Mouse (Mus musculus): Measurements from ENCODE around the gene Rnf214. TPM values are rescaled to one million over a fixed set of nuclear protein-coding genes. Genes with fewer than 3 reads are reported as not detected.
A peak's percentile ranks its signal among the peaks of the same experiment; 100 is the strongest.

Gene Rnf214
- polyA plus RNA-seq (2014; fragmentation: Nextera tagmentation; extraction: Ambion mirVana) = 42.9 and 45.5 TPM in 2 replicates

- peak; percentile 91 for ATAC-seq (ENCODE audit: insufficient number of reproducible peaks, insufficient read depth, low FRiP score, low read depth)
- Histone ChIP-seq H3K9ac (ENCODE audit: low read length) (peak within 1 kb of the TSS; percentile 98), H3K36me3 (ENCODE audit: control insufficient read depth, insufficient read depth, low read length) (peaks cover 52% of the 10 kb centered on the region), H3K27me3 (ENCODE audit: control insufficient read depth, insufficient read depth, low read length) (no peaks in the 10 kb centered on the region), H3K4me1 (ENCODE audit: control insufficient read depth in 2 of 2, insufficient read depth in 2 of 2, low read length in 2 of 2) (peaks cover 0 to 20% of the 10 kb centered on the region in 2 experiments; a peak in 2 of 4 replicates), H3K27ac (replicated peaks in 1 of 2; ENCODE audit: control insufficient read depth in 1 of 2, insufficient read depth in 1 of 2, low read depth in 2 of 2, low read length in 2 of 2) (peak within 1 kb of the TSS; percentile 98 to 99), H3K4me2 (ENCODE audit: low read length) (peak within 1 kb of the TSS; percentile 64), H3K9me3 (ENCODE audit: control insufficient read depth, low read length) (no peaks in the 10 kb centered on the region), H3K4me3 (ENCODE audit: control insufficient read depth in 1 of 2, insufficient read depth in 1 of 2, low read depth in 1 of 2, low read length in 2 of 2) (peak within 1 kb of the TSS; percentile 85 to 90)
- under 1% methylated on average over 63 of the region's 80 CpGs for WGBS
Measured at GRCm38 (mm10) chr9:45906355-45907077, at the start of gene Rnf214, which contains the start of gene Pcsk7. Gene Rnf214 (minus strand): TSS chr9:45906911. Gene Pcsk7 (plus strand): TSS chr9:45906497.

DNA sequence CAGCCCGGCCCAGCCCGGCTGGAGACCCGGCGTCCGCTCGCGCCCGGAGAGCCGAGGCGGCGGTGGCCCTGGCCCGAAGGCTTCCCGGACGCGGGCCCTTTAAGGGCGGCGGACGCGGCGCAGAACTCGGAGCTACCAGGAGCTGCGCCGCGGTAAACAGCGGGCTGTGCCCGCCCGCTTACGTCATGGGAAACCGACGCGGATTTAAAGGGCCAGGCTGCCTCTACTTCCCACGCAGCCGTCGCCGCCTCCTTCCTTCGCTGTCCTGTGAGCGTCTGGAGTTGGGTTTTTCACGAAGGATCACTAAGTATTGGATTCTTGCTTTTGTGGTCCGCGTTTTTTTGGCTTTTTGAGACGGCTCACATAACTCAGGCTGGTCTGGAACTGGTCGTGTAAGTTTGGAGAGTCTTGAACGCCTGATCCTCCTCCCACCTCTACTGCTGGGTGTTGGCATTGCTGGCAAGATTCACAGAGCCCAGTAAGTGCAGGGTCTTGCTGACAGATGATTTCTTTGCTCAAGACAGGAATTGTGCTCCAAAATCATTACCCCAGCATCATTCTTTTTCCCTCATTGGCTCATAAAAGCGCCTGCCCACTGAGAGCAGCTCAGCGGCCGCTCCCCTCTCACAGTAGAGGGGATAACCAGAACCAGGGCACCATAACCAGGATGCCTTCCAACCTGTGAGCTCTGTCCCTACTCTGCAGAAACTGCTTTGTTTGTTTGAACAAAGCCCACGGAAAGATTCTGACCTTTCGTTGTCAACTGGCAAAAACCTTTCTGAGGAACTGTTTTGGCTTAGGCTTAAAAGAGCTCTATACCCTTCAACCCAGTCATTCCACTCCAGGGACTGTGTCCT, 48.6 kb upstream of the Rnf214 start, which contains the start of gene Sidt2:
Gene Sidt2, minus strand, starts transcription at position 152 of the 857 bp plus-strand sequence.
- peak within 1 kb of the TSS; percentile 85 for H3K4me2 ChIP-seq (ENCODE audit: low read length)
- under 1% methylated on average over 46 of the region's 48 CpGs for WGBS
- H3K27ac ChIP-seq (replicated peaks in 1 of 2; ENCODE audit: control insufficient read depth in 1 of 2, insufficient read depth in 1 of 2, low read depth in 2 of 2, low read length in 2 of 2) = peak within 1 kb of the TSS; percentile 88 to 89

DNA sequence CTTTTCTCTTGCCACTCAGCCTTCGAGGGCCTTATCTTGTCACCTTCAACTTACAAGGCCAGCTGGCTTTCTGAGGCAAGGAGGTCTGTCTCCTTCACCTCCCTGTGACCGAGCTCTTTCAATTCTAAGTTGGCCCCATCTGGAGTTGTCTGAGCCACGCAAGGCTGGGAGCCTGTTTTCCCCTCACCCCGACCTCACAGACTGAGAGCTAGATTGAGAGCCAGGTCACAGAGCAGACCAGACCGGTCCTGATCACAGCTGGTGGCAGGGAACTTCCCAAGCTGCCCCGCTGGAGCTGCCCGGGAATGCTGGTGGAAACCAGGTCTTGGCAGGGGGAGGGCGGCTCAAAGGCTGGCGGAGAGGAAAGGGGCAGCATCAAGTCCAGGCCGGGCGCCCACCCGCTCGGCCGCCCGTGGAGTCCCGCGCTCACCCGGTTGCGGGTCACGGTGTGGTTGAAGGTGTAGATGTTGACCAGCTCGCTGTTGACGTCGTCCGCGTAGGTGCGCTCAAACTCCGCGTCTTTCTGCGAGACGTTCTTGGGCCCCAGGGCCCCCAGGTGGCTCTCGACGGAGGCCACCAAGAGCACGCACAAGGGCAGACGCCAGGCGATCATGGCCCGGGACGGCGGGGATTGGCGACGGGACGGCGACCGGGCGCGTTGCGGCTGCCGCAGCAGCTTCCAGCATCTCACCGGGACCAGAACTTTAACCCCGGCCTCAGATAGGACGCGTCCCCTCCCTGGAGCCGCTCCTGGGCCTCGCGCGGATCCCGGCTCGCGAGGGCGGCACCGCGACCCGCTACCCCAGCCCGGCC, 47.8 kb upstream of the Rnf214 start:
- under 1% methylated on average over 62 of the region's 63 CpGs for WGBS

More for the DNA sequence above, 48.6 kb upstream of the Rnf214 start, which contains the start of gene Sidt2:
- Histone ChIP-seq H3K36me3 (ENCODE audit: control insufficient read depth, insufficient read depth, low read length) (peaks cover 27% of the 10 kb centered on the region), H3K27me3 (ENCODE audit: control insufficient read depth, insufficient read depth, low read length) (no peaks in the 10 kb centered on the region), H3K9me3 (ENCODE audit: control insufficient read depth, low read length) (no peaks in the 10 kb centered on the region), H3K4me1 (ENCODE audit: control insufficient read depth in 2 of 2, insufficient read depth in 2 of 2, low read length in 2 of 2) (peaks cover 12 to 16% of the 10 kb centered on the region in 2 experiments), H3K4me3 (ENCODE audit: control insufficient read depth in 1 of 2, insufficient read depth in 1 of 2, low read depth in 1 of 2, low read length in 2 of 2) (peak within 1 kb of the TSS; percentile 66 to 79), H3K9ac (ENCODE audit: low read length) (peak within 1 kb of the TSS; percentile 88)
- peak; percentile 88 for ATAC-seq (ENCODE audit: insufficient number of reproducible peaks, insufficient read depth, low FRiP score, low read depth)

DNA sequence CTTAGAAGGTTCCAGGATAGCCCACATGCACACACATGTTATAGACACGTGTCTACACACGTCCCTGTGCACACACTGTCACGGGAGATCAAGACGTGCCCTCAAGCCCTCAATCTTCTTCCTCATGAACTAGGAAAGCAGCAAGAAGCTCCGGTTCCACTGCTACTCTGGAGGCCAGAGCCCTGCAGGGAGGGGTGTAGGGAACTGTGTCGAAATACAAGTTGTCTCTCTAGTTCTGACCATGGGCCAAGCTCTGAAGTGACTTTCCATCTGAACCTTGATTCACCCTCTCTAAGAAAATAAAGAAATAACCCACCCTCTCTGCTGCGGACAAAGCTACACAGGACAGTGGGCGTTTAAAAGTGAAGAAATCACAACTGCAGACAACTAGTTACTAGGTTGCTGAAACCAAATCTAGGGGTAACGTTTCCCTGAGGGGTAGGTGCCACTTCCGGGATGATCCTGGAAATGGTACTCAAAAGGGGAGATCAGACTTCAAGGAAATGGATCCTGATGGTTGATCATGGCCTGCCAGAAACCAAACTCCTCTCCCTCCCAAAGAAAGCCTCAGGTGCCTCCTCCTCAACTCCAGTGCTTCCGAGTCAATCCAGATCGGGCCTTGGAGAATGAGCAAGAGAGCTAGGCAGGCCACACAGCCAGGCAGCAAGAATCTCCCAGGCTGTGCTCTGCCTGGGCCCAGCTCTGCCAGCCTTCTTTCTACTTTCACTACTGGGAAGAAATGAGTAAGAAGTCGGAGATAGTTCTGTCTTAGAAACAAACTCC, 47.0 kb upstream of the Rnf214 start:
- WGBS = 57% methylated on average over 13 of the region's 13 CpGs
- ATAC-seq (ENCODE audit: insufficient number of reproducible peaks, insufficient read depth, low FRiP score, low read depth) = no peak

More for the DNA sequence above, 47.8 kb upstream of the Rnf214 start:
- Histone ChIP-seq H3K27me3 (ENCODE audit: control insufficient read depth, insufficient read depth, low read length) (no peaks in the 10 kb centered on the region), H3K27ac (replicated peaks in 1 of 2; ENCODE audit: control insufficient read depth in 1 of 2, insufficient read depth in 1 of 2, low read depth in 2 of 2, low read length in 2 of 2) (peak overlapping the region; percentile 72 to 89), H3K9ac (ENCODE audit: low read length) (peak overlapping the region; percentile 88), H3K4me1 (ENCODE audit: control insufficient read depth in 2 of 2, insufficient read depth in 2 of 2, low read length in 2 of 2) (peaks cover 12 to 16% of the 10 kb centered on the region in 2 experiments), H3K9me3 (ENCODE audit: control insufficient read depth, low read length) (no peaks in the 10 kb centered on the region), H3K4me2 (ENCODE audit: low read length) (peak overlapping the region; percentile 85), H3K4me3 (ENCODE audit: control insufficient read depth in 1 of 2, insufficient read depth in 1 of 2, low read depth in 1 of 2, low read length in 2 of 2) (peak overlapping the region; percentile 66 to 79), H3K36me3 (ENCODE audit: control insufficient read depth, insufficient read depth, low read length) (peaks cover 35% of the 10 kb centered on the region)
- peak; percentile 45 for ATAC-seq (ENCODE audit: insufficient number of reproducible peaks, insufficient read depth, low FRiP score, low read depth)

DNA sequence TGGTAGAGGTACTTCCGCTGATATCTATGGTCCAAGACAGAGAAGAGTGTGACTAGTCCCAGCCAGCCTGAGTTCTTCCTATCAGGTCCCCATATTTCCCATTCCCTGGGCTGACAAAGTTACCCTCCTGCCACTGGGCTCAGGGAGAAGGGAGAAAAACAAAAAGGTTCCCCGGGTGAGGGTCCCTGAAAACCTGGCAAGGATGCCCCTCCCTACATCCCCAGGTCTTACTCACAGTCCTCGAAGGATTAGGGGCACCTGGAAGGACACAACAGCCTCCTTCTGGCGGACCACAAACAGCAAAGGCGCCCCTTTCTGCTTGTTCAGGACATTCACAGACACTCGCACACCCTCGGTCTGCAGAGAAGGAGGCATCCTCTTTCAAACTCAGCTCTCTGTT, 46.2 kb upstream of the Rnf214 start:
- H3K4me3 ChIP-seq (ENCODE audit: control insufficient read depth in 1 of 2, insufficient read depth in 1 of 2, low read depth in 1 of 2, low read length in 2 of 2) = no peak overlapping the region
- H3K4me2 ChIP-seq (ENCODE audit: low read length) = peak overlapping the region; percentile 85
- no peaks in the 10 kb centered on the region for H3K9me3 ChIP-seq (ENCODE audit: control insufficient read depth, low read length)
- peak overlapping the region; percentile 88; the same call in 1 of the 2 replicates for H3K9ac ChIP-seq (ENCODE audit: low read length)
- ATAC-seq (ENCODE audit: insufficient number of reproducible peaks, insufficient read depth, low FRiP score, low read depth) = no peak
- no peak overlapping the region for H3K27ac ChIP-seq (replicated peaks in 1 of 2; ENCODE audit: control insufficient read depth in 1 of 2, insufficient read depth in 1 of 2, low read depth in 2 of 2, low read length in 2 of 2)
- WGBS = 83% methylated on average over 7 of the region's 7 CpGs
- peaks cover 12 to 16% of the 10 kb centered on the region in 2 experiments for H3K4me1 ChIP-seq (ENCODE audit: control insufficient read depth in 2 of 2, insufficient read depth in 2 of 2, low read length in 2 of 2)
- peaks cover 51% of the 10 kb centered on the region for H3K36me3 ChIP-seq (ENCODE audit: control insufficient read depth, insufficient read depth, low read length)
- H3K27me3 ChIP-seq (ENCODE audit: control insufficient read depth, insufficient read depth, low read length) = no peaks in the 10 kb centered on the region

More for the DNA sequence above, 47.0 kb upstream of the Rnf214 start:
- H3K36me3 ChIP-seq (ENCODE audit: control insufficient read depth, insufficient read depth, low read length) = peaks cover 43% of the 10 kb centered on the region
- H3K27ac ChIP-seq (replicated peaks in 1 of 2; ENCODE audit: control insufficient read depth in 1 of 2, insufficient read depth in 1 of 2, low read depth in 2 of 2, low read length in 2 of 2) = peak overlapping the region; percentile 72 to 89
- no peaks in the 10 kb centered on the region for H3K27me3 ChIP-seq (ENCODE audit: control insufficient read depth, insufficient read depth, low read length)
- H3K4me3 ChIP-seq (ENCODE audit: control insufficient read depth in 1 of 2, insufficient read depth in 1 of 2, low read depth in 1 of 2, low read length in 2 of 2) = peak overlapping the region; percentile 66 to 79
- peak overlapping the region; percentile 88 for H3K9ac ChIP-seq (ENCODE audit: low read length)
- H3K4me1 ChIP-seq (ENCODE audit: control insufficient read depth in 2 of 2, insufficient read depth in 2 of 2, low read length in 2 of 2) = peaks cover 12 to 16% of the 10 kb centered on the region in 2 experiments
- no peaks in the 10 kb centered on the region for H3K9me3 ChIP-seq (ENCODE audit: control insufficient read depth, low read length)
- peak overlapping the region; percentile 85 for H3K4me2 ChIP-seq (ENCODE audit: low read length)

GRCm38 (mm10) chr9:45952057-45952456, 45.3 kb upstream of the Rnf214 start:
- no peak overlapping the region for H3K4me3 ChIP-seq (ENCODE audit: control insufficient read depth in 1 of 2, insufficient read depth in 1 of 2, low read depth in 1 of 2, low read length in 2 of 2)
- no peaks in the 10 kb centered on the region for H3K9me3 ChIP-seq (ENCODE audit: control insufficient read depth, low read length)
- H3K4me2 ChIP-seq (ENCODE audit: low read length) = no peak overlapping the region
- 88% methylated on average over 4 of the region's 4 CpGs for WGBS
- no peak overlapping the region for H3K27ac ChIP-seq (replicated peaks in 1 of 2; ENCODE audit: control insufficient read depth in 1 of 2, insufficient read depth in 1 of 2, low read depth in 2 of 2, low read length in 2 of 2)
- no peak overlapping the region for H3K9ac ChIP-seq (ENCODE audit: low read length)
- H3K4me1 ChIP-seq (ENCODE audit: control insufficient read depth in 2 of 2, insufficient read depth in 2 of 2, low read length in 2 of 2) = peaks cover 12 to 16% of the 10 kb centered on the region in 2 experiments
- no peaks in the 10 kb centered on the region for H3K27me3 ChIP-seq (ENCODE audit: control insufficient read depth, insufficient read depth, low read length)
- no peak for ATAC-seq (ENCODE audit: insufficient number of reproducible peaks, insufficient read depth, low FRiP score, low read depth)
- H3K36me3 ChIP-seq (ENCODE audit: control insufficient read depth, insufficient read depth, low read length) = peaks cover 60% of the 10 kb centered on the region

Data from heart, embryonic 14.5 days (tissue).